Mouse (Mus musculus): Measurements from ENCODE around the gene Rnase12. TPM values are rescaled to one million over a fixed set of nuclear protein-coding genes. Genes with fewer than 3 reads are reported as not detected.

The Rnase12 gene
- polyA plus RNA-seq (2014; fragmentation: Illumina TruSeq; extraction: RNeasy Lipid Tissue Mini Kit (QIAGEN cat#74804)), result not detected

DNA sequence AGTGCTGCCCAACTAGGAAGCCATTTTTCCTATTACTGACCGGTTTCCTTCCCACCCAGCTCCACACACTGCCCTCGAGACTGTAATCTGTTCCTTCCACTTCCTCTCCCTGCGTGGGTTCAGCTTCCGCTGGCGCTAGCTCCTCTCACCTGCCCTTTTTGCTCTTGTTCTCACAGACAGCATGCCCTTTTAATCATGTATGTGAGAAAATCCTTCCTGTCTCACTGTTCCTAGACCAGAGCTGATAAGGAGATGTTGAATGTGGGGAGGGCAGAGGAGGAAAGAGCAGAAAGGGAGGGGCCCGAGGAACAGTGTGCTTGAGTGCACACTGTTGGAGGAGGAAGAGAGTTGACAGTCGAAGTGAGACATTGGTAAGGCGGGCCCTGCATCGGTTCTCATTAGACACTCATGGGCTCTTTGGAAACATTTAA, at the start of gene Rnase12:
Gene Rnase12 (minus strand): TSS at position 261 of the 431 bp plus-strand sequence.

DNA sequence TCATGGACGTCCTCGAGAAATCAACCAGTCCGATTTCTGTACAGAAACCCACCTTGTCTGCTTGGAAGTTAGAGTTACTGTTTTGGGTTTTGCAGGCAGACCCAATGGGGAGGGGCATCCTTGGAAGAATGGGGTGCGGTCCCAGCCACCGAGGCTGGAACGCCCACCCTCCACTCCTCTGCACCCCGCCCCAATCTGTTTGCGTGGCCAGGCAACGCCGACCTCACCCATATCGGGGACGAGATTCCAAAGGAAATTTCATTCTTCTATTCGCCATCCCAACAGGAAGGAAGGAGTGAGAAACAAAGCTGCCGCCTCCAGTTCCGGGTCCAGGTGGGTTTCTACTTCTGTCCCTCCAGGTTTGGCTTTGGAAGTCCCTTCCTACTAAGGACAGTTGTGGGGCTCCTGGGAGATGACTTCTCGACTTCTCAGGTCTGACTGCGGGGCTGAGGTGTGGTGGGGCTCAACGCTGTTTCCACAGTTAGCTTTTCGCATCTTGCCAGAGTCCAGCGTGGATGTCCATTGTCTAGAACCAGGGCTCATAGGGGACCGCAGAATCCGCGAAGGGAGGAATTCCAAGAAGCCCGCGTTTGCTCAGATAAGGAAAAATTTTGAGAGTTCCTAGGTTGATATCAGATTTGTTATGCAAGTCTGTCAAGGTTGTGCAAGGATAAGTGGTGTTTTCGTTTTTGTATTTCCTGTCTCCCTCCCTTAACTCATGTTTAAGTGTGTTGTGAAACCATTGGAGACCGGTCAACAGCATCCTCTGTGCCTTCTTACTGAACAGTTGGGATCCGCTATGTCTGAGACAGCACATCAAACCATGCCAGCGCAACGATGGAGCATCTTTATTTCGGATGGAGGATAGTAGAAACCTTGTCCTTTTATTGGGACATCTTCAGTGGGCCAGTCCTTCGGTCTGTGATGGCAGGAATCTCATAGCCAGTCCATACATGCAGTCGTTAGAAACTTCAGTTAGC, 33.8 kb upstream of the Rnase12 start, which contains the start of the genes Rnase4 and Ang:
Gene Rnase4 (plus strand): TSS at position 157 of the 980 bp plus-strand sequence.
Gene Ang (plus strand): TSS at position 230 of the 980 bp plus-strand sequence.

DNA sequence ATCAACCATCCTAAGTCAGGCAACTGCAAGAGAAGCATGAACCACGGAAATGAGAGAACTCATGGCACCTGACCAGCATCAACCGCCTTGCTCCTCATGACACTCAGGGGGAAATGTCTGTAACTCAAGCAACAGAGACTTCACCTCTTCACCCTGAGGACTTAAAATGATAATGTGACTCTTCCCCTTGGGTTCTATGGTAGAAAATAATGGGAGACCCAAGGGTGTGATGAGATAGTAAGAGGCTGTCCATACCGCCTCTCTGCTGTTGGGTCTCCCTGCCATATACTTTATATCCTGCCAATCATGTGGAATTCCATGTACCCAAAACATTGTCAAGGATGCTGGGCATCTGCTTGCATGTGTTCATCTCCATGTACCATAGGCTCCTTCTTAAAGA, 16.9 kb upstream of the Rnase12 start, which contains the start of gene Olfr750:
Gene Olfr750 (minus strand): TSS at position 101 of the 400 bp plus-strand sequence.

DNA sequence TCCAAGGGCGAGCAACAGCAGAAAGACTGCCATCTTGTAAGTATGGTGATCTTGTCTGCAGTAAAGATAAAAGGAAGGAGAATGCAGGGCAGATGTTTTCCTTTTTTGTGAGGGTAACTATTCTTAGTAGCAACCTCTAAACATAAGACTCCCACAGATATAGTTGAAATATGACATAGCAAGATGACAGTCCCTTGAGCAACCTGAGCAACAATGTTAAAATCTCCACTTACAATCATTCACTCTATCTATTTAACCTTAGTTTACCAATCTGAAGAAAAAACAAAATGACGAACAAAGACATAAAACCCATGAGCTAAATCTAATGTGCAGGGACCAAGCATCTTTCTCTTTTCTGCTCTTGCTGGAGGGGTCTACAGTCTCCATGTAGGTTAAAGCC, 7.4 kb downstream of the Rnase12 start, which contains the start of gene Rnase11:
Gene Rnase11 (minus strand): TSS at position 101 of the 400 bp plus-strand sequence.

DNA sequence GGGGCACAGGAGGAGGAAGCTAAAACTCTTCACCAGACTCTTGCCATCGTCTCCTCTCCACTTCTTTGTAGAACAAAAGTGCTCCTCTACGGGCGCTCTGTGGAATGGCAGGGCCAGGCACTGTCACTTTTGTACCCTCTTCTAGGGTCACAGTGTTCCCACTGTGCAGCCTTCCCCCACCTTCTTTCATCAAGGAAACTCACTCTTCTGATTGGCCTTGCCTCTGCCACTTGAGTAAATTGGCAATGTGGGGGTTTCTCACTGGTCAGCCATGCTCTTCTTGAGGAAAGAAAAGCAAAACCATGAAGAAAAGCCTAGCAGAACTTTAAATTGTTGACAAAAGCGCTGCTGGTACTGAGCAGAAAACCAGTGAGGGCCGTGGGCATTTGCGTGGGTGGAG, 15.7 kb downstream of the Rnase12 start, which contains the start of gene Rnase9:
Gene Rnase9 (minus strand): TSS at position 101 of the 400 bp plus-strand sequence.

DNA sequence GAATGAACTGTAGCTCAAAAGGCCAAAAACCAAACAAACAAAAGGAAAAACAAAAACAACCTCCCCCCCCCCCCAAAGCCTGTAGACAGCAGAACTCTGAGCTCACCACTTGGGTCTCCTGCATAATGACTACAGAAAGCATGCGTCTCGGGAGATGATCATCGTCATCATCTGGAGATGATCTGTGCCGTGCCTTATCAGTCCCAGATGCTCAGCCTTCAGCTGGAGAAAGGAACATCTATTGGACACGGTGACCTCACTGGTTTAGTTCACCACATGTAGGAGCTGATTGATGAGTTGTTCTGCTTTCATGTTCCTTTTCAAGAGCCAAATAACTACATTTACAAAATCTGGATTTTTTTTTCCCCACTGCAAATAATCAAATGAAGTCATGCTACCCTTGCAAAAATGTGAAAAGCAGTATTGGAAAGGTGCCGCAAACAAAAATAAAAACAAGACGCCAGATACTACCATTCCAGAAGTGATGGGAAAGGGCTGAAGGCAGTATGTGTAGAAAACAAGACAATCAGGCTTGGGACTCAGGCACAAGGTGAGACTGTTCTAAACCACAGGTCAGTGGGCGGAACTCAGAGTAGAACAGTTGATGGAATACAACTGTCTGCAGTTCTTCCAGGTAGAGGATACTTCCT, 50.2 kb downstream of the Rnase12 start, which contains the start of gene Rnase10:
Gene Rnase10 (plus strand): TSS at position 600 of the 650 bp plus-strand sequence.

Other genes starting within 250 kb of the Rnase12 start
- gene Ccnb1ip1, start 249.9 kb downstream of the Rnase12 start, polyA plus RNA-seq (2014; fragmentation: Illumina TruSeq; extraction: RNeasy Lipid Tissue Mini Kit (QIAGEN cat#74804)), result 0.83 TPM
- 50.8 TPM for gene Parp2, start 249.8 kb downstream of the Rnase12 start, polyA plus RNA-seq (2014; fragmentation: Illumina TruSeq; extraction: RNeasy Lipid Tissue Mini Kit (QIAGEN cat#74804))
- gene Tep1, start 187.1 kb downstream of the Rnase12 start, polyA plus RNA-seq (2014; fragmentation: Illumina TruSeq; extraction: RNeasy Lipid Tissue Mini Kit (QIAGEN cat#74804)), result 6.2 TPM
- 0.46 TPM for gene Klhl33, start 160.2 kb downstream of the Rnase12 start, polyA plus RNA-seq (2014; fragmentation: Illumina TruSeq; extraction: RNeasy Lipid Tissue Mini Kit (QIAGEN cat#74804))
- gene Osgep, start 132.8 kb downstream of the Rnase12 start, polyA plus RNA-seq (2014; fragmentation: Illumina TruSeq; extraction: RNeasy Lipid Tissue Mini Kit (QIAGEN cat#74804)), result 14.7 TPM
- 27.8 TPM for gene Apex1, start 132.7 kb downstream of the Rnase12 start, polyA plus RNA-seq (2014; fragmentation: Illumina TruSeq; extraction: RNeasy Lipid Tissue Mini Kit (QIAGEN cat#74804))
- gene Pip4p1, start 126.8 kb downstream of the Rnase12 start, polyA plus RNA-seq (2014; fragmentation: Illumina TruSeq; extraction: RNeasy Lipid Tissue Mini Kit (QIAGEN cat#74804)), result 10.7 TPM
- gene Pnp, start 126.6 kb downstream of the Rnase12 start, polyA plus RNA-seq (2014; fragmentation: Illumina TruSeq; extraction: RNeasy Lipid Tissue Mini Kit (QIAGEN cat#74804)), result 37.1 TPM
- not detected for gene Gm49342, start 113.1 kb downstream of the Rnase12 start, polyA plus RNA-seq (2014; fragmentation: Illumina TruSeq; extraction: RNeasy Lipid Tissue Mini Kit (QIAGEN cat#74804))
- gene Pnp2, start 101.7 kb downstream of the Rnase12 start, polyA plus RNA-seq (2014; fragmentation: Illumina TruSeq; extraction: RNeasy Lipid Tissue Mini Kit (QIAGEN cat#74804)), result not detected
- gene Rnase10, start 49.9 kb downstream of the Rnase12 start, polyA plus RNA-seq (2014; fragmentation: Illumina TruSeq; extraction: RNeasy Lipid Tissue Mini Kit (QIAGEN cat#74804)), result 1.4 TPM
- not detected for gene Rnase9, start 15.8 kb downstream of the Rnase12 start, polyA plus RNA-seq (2014; fragmentation: Illumina TruSeq; extraction: RNeasy Lipid Tissue Mini Kit (QIAGEN cat#74804))
- not detected for gene Rnase11, start 7.5 kb downstream of the Rnase12 start, polyA plus RNA-seq (2014; fragmentation: Illumina TruSeq; extraction: RNeasy Lipid Tissue Mini Kit (QIAGEN cat#74804))
- gene Olfr750, start 16.8 kb upstream of the Rnase12 start, polyA plus RNA-seq (2014; fragmentation: Illumina TruSeq; extraction: RNeasy Lipid Tissue Mini Kit (QIAGEN cat#74804)), result not detected
- 184 TPM for gene Rnase4, start 33.4 kb upstream of the Rnase12 start, polyA plus RNA-seq (2014; fragmentation: Illumina TruSeq; extraction: RNeasy Lipid Tissue Mini Kit (QIAGEN cat#74804))
- gene Ang, start 33.5 kb upstream of the Rnase12 start, polyA plus RNA-seq (2014; fragmentation: Illumina TruSeq; extraction: RNeasy Lipid Tissue Mini Kit (QIAGEN cat#74804)), result 4.8 TPM
- gene Eddm3b, start 56.8 kb upstream of the Rnase12 start, polyA plus RNA-seq (2014; fragmentation: Illumina TruSeq; extraction: RNeasy Lipid Tissue Mini Kit (QIAGEN cat#74804)), result 0.54 TPM
- gene Rnase6, start 66.2 kb upstream of the Rnase12 start, polyA plus RNA-seq (2014; fragmentation: Illumina TruSeq; extraction: RNeasy Lipid Tissue Mini Kit (QIAGEN cat#74804)), result 5.0 TPM
- gene Rnase1, start 89.1 kb upstream of the Rnase12 start, polyA plus RNA-seq (2014; fragmentation: Illumina TruSeq; extraction: RNeasy Lipid Tissue Mini Kit (QIAGEN cat#74804)), result 1.7 TPM
- not detected for gene Rnase2b, start 104.6 kb upstream of the Rnase12 start, polyA plus RNA-seq (2014; fragmentation: Illumina TruSeq; extraction: RNeasy Lipid Tissue Mini Kit (QIAGEN cat#74804))
- gene Ang2, start 141.5 kb upstream of the Rnase12 start, polyA plus RNA-seq (2014; fragmentation: Illumina TruSeq; extraction: RNeasy Lipid Tissue Mini Kit (QIAGEN cat#74804)), result not detected
- gene Ear14, start 145.7 kb upstream of the Rnase12 start, polyA plus RNA-seq (2014; fragmentation: Illumina TruSeq; extraction: RNeasy Lipid Tissue Mini Kit (QIAGEN cat#74804)), result not detected
- not detected for gene Rnase2a, start 198.5 kb upstream of the Rnase12 start, polyA plus RNA-seq (2014; fragmentation: Illumina TruSeq; extraction: RNeasy Lipid Tissue Mini Kit (QIAGEN cat#74804))